Mouse (Mus musculus): ENCODE data around the gene Rad51c. TPM values are rescaled to one million over a fixed set of nuclear protein-coding genes. Genes with fewer than 3 reads are reported as not detected.
"Not testable (repeated sequence)": the region's sequence is repeated elsewhere in the genome, so short reads cannot be mapped to it uniquely, and the experiment has no call there.

Gene Rad51c
- total and polyA plus RNA-seq, 2 experiments from 2014 or later = 2.0 to 3.5 TPM

- H3K4me3 ChIP-seq (ENCODE audit: low read length) = no peak overlapping the region
- 0 out of 2 replicates have a peak overlapping the region, but pooled peaks have one; percentile 11 for H3K4me2 ChIP-seq (ENCODE audit: low read depth, low read length)
- DNase-seq (ENCODE audit: low spot score) = no peak
- H3K9me3 ChIP-seq (ENCODE audit: low read length) = no peaks in the 10 kb centered on the region
- H3K9ac ChIP-seq (replicated peaks; ENCODE audit: low read length) = no peak overlapping the region
- peak overlapping the region; percentile 41 for H3K27ac ChIP-seq
- no peak for TF ChIP-seq CTCF (IDR thresholded peaks at IDR 0.05; ENCODE audit: low read depth)
- H3K27me3 ChIP-seq (ENCODE audit: insufficient read depth, low read length) = no peaks in the 10 kb centered on the region
- no peaks in the 10 kb centered on the region for H3K4me1 ChIP-seq (ENCODE audit: insufficient read depth, low read length)
- no peak for ATAC-seq
- WGBS = 37% methylated on average over 6 of the region's 6 CpGs
- H3K36me3 ChIP-seq (ENCODE audit: insufficient read depth, low read length) = no peaks in the 10 kb centered on the region
These were observed 19.0 kb upstream of the Rad51c start for GRCm38 (mm10) chr11:87423551-87424325.

GRCm38 (mm10) chr11:87422511-87423340 lies 18.0 kb upstream of the Rad51c start:
- H3K4me2 ChIP-seq (ENCODE audit: low read depth, low read length) = peak overlapping the region; percentile 73

GRCm38 (mm10) chr11:87421760-87422201 lies 17.0 kb upstream of the Rad51c start:
- 19% methylated on average over 6 of the region's 6 CpGs for WGBS
- H3K4me1 ChIP-seq (ENCODE audit: insufficient read depth, low read length) = no peaks in the 10 kb centered on the region
- no peaks in the 10 kb centered on the region for H3K36me3 ChIP-seq (ENCODE audit: insufficient read depth, low read length)
- H3K27ac ChIP-seq = peak overlapping the region; percentile 90
- H3K9me3 ChIP-seq (ENCODE audit: low read length) = no peaks in the 10 kb centered on the region
- TF ChIP-seq CTCF (IDR thresholded peaks at IDR 0.05; ENCODE audit: low read depth) = no peak
- peak overlapping the region; percentile 73 for H3K4me2 ChIP-seq (ENCODE audit: low read depth, low read length)
- ATAC-seq = no peak
- DNase-seq (ENCODE audit: low spot score) = peak; percentile 27
- H3K9ac ChIP-seq (replicated peaks; ENCODE audit: low read length) = peak overlapping the region; percentile 40
- H3K27me3 ChIP-seq (ENCODE audit: insufficient read depth, low read length) = no peaks in the 10 kb centered on the region
- H3K4me3 ChIP-seq (ENCODE audit: low read length) = peak overlapping the region; percentile 42

More at GRCm38 (mm10) chr11:87422511-87423340, 18.0 kb upstream of the Rad51c start:
- peak overlapping the region; percentile 42 for H3K4me3 ChIP-seq (ENCODE audit: low read length)
- DNase-seq (ENCODE audit: low spot score) (peak; percentile 94), ATAC-seq (peak; percentile 89)
- no peaks in the 10 kb centered on the region for H3K36me3 ChIP-seq (ENCODE audit: insufficient read depth, low read length)
- WGBS = under 1% methylated on average over 25 of the region's 26 CpGs
- H3K9me3 ChIP-seq (ENCODE audit: low read length) = no peaks in the 10 kb centered on the region
- H3K9ac ChIP-seq (replicated peaks; ENCODE audit: low read length) = peak overlapping the region; percentile 40
- H3K27ac ChIP-seq = peak overlapping the region; percentile 90
- no peaks in the 10 kb centered on the region for H3K4me1 ChIP-seq (ENCODE audit: insufficient read depth, low read length)
- no peaks in the 10 kb centered on the region for H3K27me3 ChIP-seq (ENCODE audit: insufficient read depth, low read length)
- TF ChIP-seq CTCF (IDR thresholded peaks at IDR 0.05; ENCODE audit: low read depth) = peak; percentile 13; the same call in 1 of the 2 replicates

- no peak overlapping the region for H3K4me3 ChIP-seq (ENCODE audit: low read length)
- no peak for DNase-seq (ENCODE audit: low spot score)
- no peak overlapping the region for H3K27ac ChIP-seq
- no peaks in the 10 kb centered on the region for H3K27me3 ChIP-seq (ENCODE audit: insufficient read depth, low read length)
- H3K4me1 ChIP-seq (ENCODE audit: insufficient read depth, low read length) = no peaks in the 10 kb centered on the region
- no peaks in the 10 kb centered on the region for H3K36me3 ChIP-seq (ENCODE audit: insufficient read depth, low read length)
- no peak for ATAC-seq
- no peak for TF ChIP-seq CTCF (IDR thresholded peaks at IDR 0.05; ENCODE audit: low read depth)
- no peak overlapping the region for H3K4me2 ChIP-seq (ENCODE audit: low read depth, low read length)
- no peaks in the 10 kb centered on the region for H3K9me3 ChIP-seq (ENCODE audit: low read length)
- H3K9ac ChIP-seq (replicated peaks; ENCODE audit: low read length) = no peak overlapping the region
These were observed 16.1 kb upstream of the Rad51c start for GRCm38 (mm10) chr11:87420861-87421260.

GRCm38 (mm10) chr11:87416120-87416519 lies 11.4 kb upstream of the Rad51c start:
- no peak for TF ChIP-seq CTCF (IDR thresholded peaks at IDR 0.05; ENCODE audit: low read depth)
- ATAC-seq (no peak), DNase-seq (ENCODE audit: low spot score) (no peak)
- 57% methylated on average over 5 of the region's 5 CpGs for WGBS
- Histone ChIP-seq H3K4me1 (ENCODE audit: insufficient read depth, low read length) (no peaks in the 10 kb centered on the region), H3K9ac (replicated peaks; ENCODE audit: low read length) (no peak overlapping the region), H3K9me3 (ENCODE audit: low read length) (no peaks in the 10 kb centered on the region), H3K27me3 (ENCODE audit: insufficient read depth, low read length) (no peaks in the 10 kb centered on the region), H3K27ac (no peak overlapping the region), H3K4me2 (ENCODE audit: low read depth, low read length) (no peak overlapping the region), H3K4me3 (ENCODE audit: low read length) (no peak overlapping the region), H3K36me3 (ENCODE audit: insufficient read depth, low read length) (no peaks in the 10 kb centered on the region)

GRCm38 (mm10) chr11:87413412-87413811 lies 8.7 kb upstream of the Rad51c start:
- peak; percentile 62 for DNase-seq (ENCODE audit: low spot score)
- not testable (repeated sequence) for H3K27ac ChIP-seq; H3K9ac ChIP-seq (replicated peaks; ENCODE audit: low read length); H3K27me3 ChIP-seq (ENCODE audit: insufficient read depth, low read length); H3K4me1 ChIP-seq (ENCODE audit: insufficient read depth, low read length); ATAC-seq; H3K4me3 ChIP-seq (ENCODE audit: low read length); H3K4me2 ChIP-seq (ENCODE audit: low read depth, low read length); H3K9me3 ChIP-seq (ENCODE audit: low read length); H3K36me3 ChIP-seq (ENCODE audit: insufficient read depth, low read length)
- WGBS = 58% methylated on average over 3 of the region's 3 CpGs
- peak; percentile 57 for TF ChIP-seq CTCF (IDR thresholded peaks at IDR 0.05; ENCODE audit: low read depth)
